Mouse (Mus musculus) lung, embryonic 16.5 days (tissue): ENCODE measurements around the gene Phactr1. TPM values are rescaled to one million over a fixed set of nuclear protein-coding genes. Genes with fewer than 3 reads are reported as not detected.

Source experiments
- ATAC-seq: fragments of 200-750 bp; cut with Nextera tagmentation; 2 replicates; pipeline ENCODE4 v1.8.0; 2017; ENCODE audit warnings: low read depth, mild to moderate bottlenecking, moderate library complexity
- H3K27ac ChIP-seq: fragments of 300-500 bp; sonication (generic); 2 replicates; pipeline ENCODE4 v1.5.1; 2014; ENCODE audit warnings: mild to moderate bottlenecking, control low read depth, low read length
- H3K27me3 ChIP-seq: fragments of 300-500 bp; sonication (generic); 2 replicates; pipeline ENCODE4 v1.6.1; 2014; ENCODE audit warnings: low read depth, low read length, mixed read lengths; ENCODE audit not compliant: control insufficient read depth, insufficient read depth
- H3K36me3 ChIP-seq: fragments of 300-500 bp; sonication (generic); 2 replicates; pipeline ENCODE4 v1.6.1; 2014; ENCODE audit warnings: low read length; ENCODE audit not compliant: control insufficient read depth, insufficient read depth
- H3K4me1 ChIP-seq: fragments of 300-500 bp; sonication (generic); replicated peaks from 2 replicates; pipeline ENCODE4 v1.6.1; 2014; ENCODE audit warnings: low read length, mixed read lengths; ENCODE audit not compliant: control insufficient read depth, insufficient read depth
- H3K4me2 ChIP-seq: fragments of 300-500 bp; sonication (generic); 2 replicates; pipeline ENCODE4 v1.6.1; 2014; ENCODE audit warnings: low read depth, low read length, control low read depth
- H3K4me3 ChIP-seq: fragments of 300-500 bp; sonication (generic); 2 replicates; pipeline ENCODE4 v1.5.1; 2014; ENCODE audit warnings: mild to moderate bottlenecking, low read length, control low read depth
- H3K9ac ChIP-seq: fragments of 300-500 bp; sonication (generic); 2 replicates; pipeline ENCODE4 v1.6.1; 2014; ENCODE audit warnings: low read length, control low read depth
- H3K9me3 ChIP-seq: fragments of 300-500 bp; sonication (generic); 2 replicates; pipeline ENCODE4 v1.6.1; 2016; ENCODE audit warnings: low read length; ENCODE audit not compliant: control insufficient read depth
- WGBS: fragments of 180-500 bp; shearing (Covaris S2); extraction: QIAGEN DNeasy Blood & Tissue Kit; methylation state at CpG from one replicate; pipeline ENCODE4 v1.1.7; 2014; 5-methylcytosine and 5-hydroxymethylcytosine counted together
- polyA plus RNA-seq: library from polyadenylated mRNA; unstranded; fragments of >200 nt; fragmentation: Nextera tagmentation; extraction: Ambion mirVana; gene quantifications from 2 replicates; pipeline ENCODE4 v1.2.1, GENCODE M21; 2015

Phactr1 gene
- polyA plus RNA-seq, 1 experiment from 2014 or later: 8.1 TPM

DNA sequence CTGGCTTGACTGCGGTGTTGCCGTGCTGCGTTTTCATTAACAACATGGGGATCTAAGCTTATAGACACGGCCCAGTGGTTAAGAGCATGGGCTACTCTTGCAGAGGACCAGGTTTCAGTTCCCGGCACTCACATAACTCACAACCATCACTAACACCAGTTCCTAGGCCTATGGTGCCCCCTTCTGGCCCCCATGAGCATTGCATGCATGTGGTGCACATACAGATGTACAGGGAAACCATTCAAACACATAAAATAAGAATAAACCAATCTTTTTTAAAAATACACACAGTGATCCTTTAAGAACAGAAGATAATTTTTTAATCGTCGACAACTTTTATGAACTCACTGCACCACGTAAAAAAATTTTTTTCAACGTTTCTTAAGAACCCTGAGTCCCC is 424.1 kb downstream of the Phactr1 start:
- Histone ChIP-seq H3K27me3 (no peaks in the 10 kb centered on the region), H3K4me1 (no peaks in the 10 kb centered on the region), H3K4me3 (no peak overlapping the region), H3K4me2 (no peak overlapping the region), H3K9ac (no peak overlapping the region), H3K27ac (no peak overlapping the region), H3K36me3 (no peaks in the 10 kb centered on the region), H3K9me3 (no peaks in the 10 kb centered on the region)
- WGBS: 93% methylated on average over 9 of the region's 9 CpGs
- ATAC-seq: no peak

DNA sequence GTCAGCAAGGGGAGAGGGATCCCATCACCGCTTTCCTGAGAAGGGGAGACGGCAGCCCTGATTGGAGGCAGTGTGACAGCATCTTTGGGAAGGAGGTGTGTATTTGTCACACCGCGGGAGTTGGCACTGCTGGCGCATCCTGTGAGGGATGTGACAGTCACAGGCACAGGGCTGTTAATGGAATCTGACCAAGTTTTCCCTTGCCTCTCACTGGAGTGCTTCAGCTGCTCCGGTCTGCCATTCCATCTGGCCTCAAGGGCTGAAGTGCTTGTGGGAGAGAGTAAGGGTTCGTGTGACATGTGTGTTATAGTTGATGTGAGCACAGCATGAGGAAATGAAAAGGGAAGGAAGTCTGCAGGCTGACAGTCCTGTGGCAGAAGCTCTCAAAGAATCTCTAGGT is 431.9 kb downstream of the Phactr1 start:
- Histone ChIP-seq H3K27ac (no peak overlapping the region), H3K9me3 (0 out of 2 replicates have a peak, but pooled peaks cover 2% of the 10 kb centered on the region), H3K9ac (no peak overlapping the region), H3K4me3 (no peak overlapping the region), H3K4me1 (no peaks in the 10 kb centered on the region), H3K27me3 (no peaks in the 10 kb centered on the region), H3K36me3 (no peaks in the 10 kb centered on the region), H3K4me2 (no peak overlapping the region)
- no peak for ATAC-seq
- WGBS: 47% methylated on average over 7 of the region's 7 CpGs

DNA sequence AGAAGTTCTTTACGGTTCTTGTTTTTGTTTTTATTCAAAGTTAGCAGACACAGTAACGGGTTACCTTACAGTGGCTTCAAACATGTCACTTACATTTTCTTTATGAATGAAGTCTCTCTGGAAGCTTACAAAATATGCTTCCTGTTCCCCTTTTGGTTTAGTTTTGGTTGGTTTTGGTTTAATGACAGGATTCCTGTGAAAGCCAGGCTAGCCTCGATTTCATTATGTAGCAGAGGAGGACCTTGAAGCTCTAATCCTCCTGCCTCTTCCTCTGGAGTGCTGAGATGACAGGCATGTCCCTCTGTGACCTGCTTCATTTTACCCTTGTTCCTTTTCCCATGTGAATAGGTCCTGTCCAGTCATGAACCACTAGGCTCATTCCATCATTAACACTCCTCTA is 432.3 kb downstream of the Phactr1 start:
- ATAC-seq: no peak
- Histone ChIP-seq H3K9me3 (0 out of 2 replicates have a peak, but pooled peaks cover 2% of the 10 kb centered on the region), H3K9ac (no peak overlapping the region), H3K4me1 (no peaks in the 10 kb centered on the region), H3K27me3 (no peaks in the 10 kb centered on the region), H3K4me3 (no peak overlapping the region), H3K36me3 (no peaks in the 10 kb centered on the region), H3K27ac (no peak overlapping the region), H3K4me2 (no peak overlapping the region)
- WGBS: 69% methylated on average over 3 of the region's 3 CpGs

- no peak for ATAC-seq
- Histone ChIP-seq H3K4me1 (no peaks in the 10 kb centered on the region), H3K4me2 (no peak overlapping the region), H3K27me3 (no peaks in the 10 kb centered on the region), H3K9ac (no peak overlapping the region), H3K36me3 (no peaks in the 10 kb centered on the region), H3K27ac (no peak overlapping the region), H3K9me3 (0 out of 2 replicates have a peak, but pooled peaks cover 2% of the 10 kb centered on the region), H3K4me3 (no peak overlapping the region)
- WGBS: 89% methylated on average over 3 of the region's 3 CpGs
Observed at GRCm38 (mm10) chr13:43113141-43113540, 432.7 kb downstream of the Phactr1 start.

DNA sequence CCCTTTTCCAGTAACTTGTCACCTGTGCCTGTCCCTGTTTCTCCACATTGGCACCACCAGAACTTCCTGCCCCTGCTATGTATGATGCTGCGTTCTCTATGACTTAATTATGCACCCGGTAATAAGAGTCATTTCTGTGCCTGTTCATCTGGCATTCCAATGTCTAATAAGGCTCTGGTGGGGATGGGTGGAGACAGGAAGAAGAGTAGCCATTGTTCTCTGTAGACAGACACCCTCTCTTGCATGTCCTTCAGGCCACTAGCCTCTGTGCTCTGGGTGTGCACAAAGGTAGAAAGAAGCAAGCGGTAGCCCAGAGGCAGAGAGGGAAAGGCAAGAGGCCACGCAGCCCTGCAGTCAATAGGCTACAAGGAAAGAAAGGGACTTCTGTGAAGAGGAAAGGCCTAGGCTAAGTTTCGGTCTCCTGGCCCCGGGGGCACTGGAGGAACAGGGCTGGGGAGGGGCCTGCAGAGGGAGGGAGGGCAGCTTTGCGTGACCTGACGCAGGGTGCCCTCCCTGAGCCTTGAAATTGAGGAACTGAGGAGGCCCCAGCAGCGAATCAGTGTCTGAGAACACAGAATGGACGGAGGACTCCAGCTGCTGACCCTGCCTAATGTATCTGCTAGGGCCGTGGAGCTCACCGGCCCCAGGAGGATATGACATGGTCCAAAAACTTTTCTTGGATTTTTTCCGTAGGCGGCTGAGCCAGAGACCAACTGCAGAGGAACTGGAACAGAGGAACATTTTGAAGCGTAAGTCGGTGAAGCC is 442.1 kb downstream of the Phactr1 start:
- H3K9me3 ChIP-seq: no peaks in the 10 kb centered on the region
- H3K36me3 ChIP-seq: no peaks in the 10 kb centered on the region
- no peak overlapping the region for H3K4me2 ChIP-seq
- no peak overlapping the region for H3K27ac ChIP-seq
- no peak overlapping the region for H3K9ac ChIP-seq
- no peak overlapping the region for H3K4me3 ChIP-seq
- no peaks in the 10 kb centered on the region for H3K27me3 ChIP-seq
- peaks cover 12% of the 10 kb centered on the region for H3K4me1 ChIP-seq
- 68% methylated on average over 16 of the region's 16 CpGs for WGBS
- ATAC-seq: no peak

GRCm38 (mm10) chr13:43123895-43124682 is 443.7 kb downstream of the Phactr1 start:
- no peaks in the 10 kb centered on the region for H3K9me3 ChIP-seq

DNA sequence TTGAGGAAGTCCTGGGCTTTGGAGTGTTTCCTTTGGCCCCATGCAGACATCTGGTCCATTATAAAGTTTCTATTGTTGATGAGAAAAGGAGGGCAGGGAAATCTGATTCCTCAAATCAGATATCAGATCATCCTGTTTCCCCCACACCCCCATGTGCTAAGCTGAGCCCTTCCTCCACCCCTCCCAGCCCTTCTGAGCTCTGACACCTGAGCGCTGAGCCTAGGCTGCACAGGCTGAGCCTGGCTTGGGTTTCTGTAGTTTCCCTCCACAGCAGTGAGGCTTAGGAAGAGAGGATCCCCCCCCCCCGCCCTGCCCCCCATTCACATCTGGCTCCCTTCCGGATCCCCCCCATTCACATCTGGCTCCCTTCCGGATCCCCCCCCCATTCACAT is 444.3 kb downstream of the Phactr1 start:
- ATAC-seq: peak; percentile 68
- H3K4me2 ChIP-seq: no peak overlapping the region

More at GRCm38 (mm10) chr13:43123895-43124682, 443.7 kb downstream of the Phactr1 start:
- ATAC-seq: peak; percentile 20; the same call in 1 of the 2 replicates
- Histone ChIP-seq H3K9ac (no peak overlapping the region), H3K27ac (no peak overlapping the region), H3K27me3 (no peaks in the 10 kb centered on the region), H3K4me1 (peaks cover 12% of the 10 kb centered on the region), H3K36me3 (no peaks in the 10 kb centered on the region), H3K4me3 (no peak overlapping the region), H3K4me2 (peak overlapping the region; percentile 22; the same call in 1 of the 2 replicates)
- 29% methylated on average over 17 of the region's 17 CpGs for WGBS

DNA sequence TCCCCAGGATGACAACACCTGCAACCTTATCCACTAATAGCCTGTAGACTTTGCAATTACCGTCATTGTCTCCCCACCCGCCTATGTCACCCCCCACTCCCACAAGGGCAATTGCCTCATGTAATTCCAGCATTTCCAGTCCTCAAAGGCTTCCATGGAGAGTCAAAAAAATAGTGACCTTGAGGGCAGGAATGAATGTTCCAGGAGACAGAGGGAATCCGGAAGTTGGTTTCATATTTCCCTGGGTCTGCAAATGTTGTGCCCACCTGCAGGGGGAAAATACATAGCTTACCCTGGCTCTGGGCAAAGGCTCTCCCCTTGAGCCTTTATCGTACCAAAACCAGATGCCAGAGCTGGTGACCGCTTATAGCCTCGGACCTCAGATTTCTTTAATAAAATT is 449.7 kb downstream of the Phactr1 start:
- ATAC-seq: no peak
- Histone ChIP-seq H3K9me3 (no peaks in the 10 kb centered on the region), H3K9ac (no peak overlapping the region), H3K4me1 (peaks cover 28% of the 10 kb centered on the region), H3K27me3 (no peaks in the 10 kb centered on the region), H3K4me3 (no peak overlapping the region), H3K36me3 (no peaks in the 10 kb centered on the region), H3K27ac (no peak overlapping the region), H3K4me2 (no peak overlapping the region)
- WGBS: 68% methylated on average over 6 of the region's 6 CpGs

More for the DNA sequence above, 444.3 kb downstream of the Phactr1 start:
- H3K9me3 ChIP-seq: no peaks in the 10 kb centered on the region
- H3K9ac ChIP-seq: no peak overlapping the region
- peaks cover 12% of the 10 kb centered on the region for H3K4me1 ChIP-seq
- no peak overlapping the region for H3K27ac ChIP-seq
- WGBS: 24% methylated on average over 4 of the region's 4 CpGs
- no peaks in the 10 kb centered on the region for H3K27me3 ChIP-seq
- no peak overlapping the region for H3K4me3 ChIP-seq
- H3K36me3 ChIP-seq: no peaks in the 10 kb centered on the region

GRCm38 (mm10) chr13:43131741-43132191 is 451.3 kb downstream of the Phactr1 start:
- Histone ChIP-seq H3K4me2 (no peak overlapping the region), H3K27me3 (no peaks in the 10 kb centered on the region), H3K9ac (0 out of 2 replicates have a peak overlapping the region, but pooled peaks have one; percentile 22), H3K4me1 (peaks cover 28% of the 10 kb centered on the region), H3K4me3 (no peak overlapping the region), H3K27ac (peak overlapping the region; percentile 85), H3K9me3 (no peaks in the 10 kb centered on the region), H3K36me3 (no peaks in the 10 kb centered on the region)
- ATAC-seq: peak; percentile 84
- 37% methylated on average over 10 of the region's 10 CpGs for WGBS
